Mouse (Mus musculus) liver, embryonic 14.5 days (tissue): ENCODE data around the gene Agpat4. TPM values are rescaled to one million over a fixed set of nuclear protein-coding genes. Genes with fewer than 3 reads are reported as not detected.
A peak's percentile ranks its signal among the peaks of the same experiment; 100 is the strongest.

Experiments used
- ATAC-seq: fragments of 200-750 bp; cut with Nextera tagmentation; 2 replicates; pipeline ENCODE4 v1.8.0; 2017; ENCODE audit warnings: moderate number of reproducible peaks, mild to moderate bottlenecking, moderate library complexity; ENCODE audit not compliant: insufficient read depth
- DNase-seq, 3 experiments: peaks; one replicate each; pipeline ENCODE4 v3.0.0-alpha.2; 2012 to 2013; ENCODE audit warnings: low read depth in 3 of 3, low spot score in 3 of 3
- H3K27ac ChIP-seq: fragments of 300-500 bp; sonication (generic); 2 replicates; pipeline ENCODE4 v1.5.1; 2014; ENCODE audit warnings: moderate library complexity, mild to moderate bottlenecking, control low read depth, inconsistent platforms
- H3K27me3 ChIP-seq: fragments of 300-500 bp; sonication (generic); 2 replicates; pipeline ENCODE4 v1.6.1; 2014; ENCODE audit warnings: mild to moderate bottlenecking, low read length, moderate library complexity; ENCODE audit not compliant: control insufficient read depth, insufficient read depth
- H3K36me3 ChIP-seq: fragments of 300-500 bp; sonication (generic); replicated peaks from 2 replicates; pipeline ENCODE4 v1.6.1; 2014; ENCODE audit warnings: low read depth; ENCODE audit not compliant: control insufficient read depth, insufficient read depth
- H3K4me1 ChIP-seq, 2 experiments: fragments of 200-500 bp in 1 of 2; fragments of 300-500 bp in 1 of 2; sonication (generic) in 1 of 2; replicated peaks; 2 replicates each; pipeline ENCODE4 v1.6.1; 2012 to 2014; ENCODE audit warnings: antibody characterized with exemption in 1 of 2, inconsistent platforms in 1 of 2, low read length in 1 of 2; ENCODE audit not compliant: control insufficient read depth in 2 of 2, insufficient read depth in 2 of 2
- H3K4me2 ChIP-seq: fragments of 300-500 bp; sonication (generic); 2 replicates; pipeline ENCODE4 v1.6.1; 2014; ENCODE audit warnings: low read depth, mild to moderate bottlenecking, control low read depth, moderate library complexity
- H3K4me3 ChIP-seq, 2 experiments: fragments of 200-500 bp in 1 of 2; fragments of 300-500 bp in 1 of 2; sonication (generic) in 1 of 2; 2 replicates each; pipeline ENCODE4 v1.5.1; 2012 to 2014; ENCODE audit warnings: low read depth in 2 of 2, low read length in 2 of 2, mild to moderate bottlenecking in 2 of 2, control low read depth in 1 of 2, inconsistent platforms in 1 of 2, moderate library complexity in 1 of 2; ENCODE audit not compliant: insufficient read depth in 1 of 2
- H3K9ac ChIP-seq: fragments of 300-500 bp; sonication (generic); replicated peaks from 2 replicates; pipeline ENCODE4 v1.6.1; 2014; ENCODE audit warnings: mild to moderate bottlenecking, control low read depth, moderate library complexity
- H3K9me3 ChIP-seq: fragments of 300-500 bp; sonication (generic); 2 replicates; pipeline ENCODE4 v1.6.1; 2016; ENCODE audit warnings: low read length, mixed read lengths; ENCODE audit not compliant: control insufficient read depth
- CTCF ChIP-seq: IDR thresholded peaks from 2 replicates; pipeline ENCODE4 v1.5.1; 2016; ENCODE audit warnings: antibody characterized with exemption, low read depth, control low read depth
- EP300 ChIP-seq: IDR thresholded peaks from 2 replicates; pipeline ENCODE4 v1.6.1; 2016; ENCODE audit warnings: antibody characterized with exemption, low read depth
- WGBS: fragments of 180-500 bp; shearing (Covaris S2); extraction: QIAGEN DNeasy Blood & Tissue Kit; methylation state at CpG from one replicate; pipeline ENCODE4 v1.1.7; 2014; ENCODE audit not compliant: insufficient replicate concordance; 5-methylcytosine and 5-hydroxymethylcytosine counted together
- polyA plus RNA-seq, 2 experiments: library from polyadenylated mRNA; depleted of rRNA in 1 of 2; stranded (reverse) in 1 of 2; unstranded in 1 of 2; fragments of >200 nt; fragmentation: Nextera tagmentation in 1 of 2; extraction: Ambion mirVana in 1 of 2; gene quantifications; 2 replicates each; pipeline versions ENCODE4 v1.2.1 to v1.2.3; 2012 to 2014

Agpat4 gene
- polyA plus RNA-seq, 2 experiments: 10.5 to 16.2 TPM

DNA sequence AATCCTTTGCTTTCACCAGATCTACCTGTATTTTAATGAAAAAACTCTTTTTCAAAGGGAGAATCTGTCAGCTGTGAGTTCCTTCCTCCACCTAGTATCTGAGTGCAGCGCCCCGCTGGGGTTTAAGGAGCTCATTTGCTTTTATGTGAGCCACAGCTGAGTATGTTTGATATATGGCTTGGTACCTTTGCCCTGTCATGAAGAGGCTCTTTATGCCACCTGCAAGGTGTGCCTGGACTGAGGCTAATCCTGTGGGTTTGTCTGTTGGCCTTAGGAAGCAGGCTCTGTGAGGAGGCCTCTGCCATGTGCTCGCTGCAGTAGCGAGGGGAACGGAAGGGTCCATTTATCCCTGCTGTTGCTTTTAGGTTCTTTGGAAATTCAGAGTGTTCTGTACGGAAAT is 19.9 kb downstream of the Agpat4 start:
- H3K4me3 ChIP-seq: no peak overlapping the region
- 94% methylated on average over 6 of the region's 6 CpGs for WGBS
- ATAC-seq (no peak), DNase-seq (no peak)
- no peak overlapping the region for H3K9ac ChIP-seq
- H3K4me2 ChIP-seq: no peak overlapping the region
- no peaks in the 10 kb centered on the region for H3K27me3 ChIP-seq
- TF ChIP-seq EP300 (no peak), CTCF (no peak)
- H3K27ac ChIP-seq: no peak overlapping the region
- no peaks in the 10 kb centered on the region for H3K9me3 ChIP-seq
- H3K36me3 ChIP-seq: peaks cover 13% of the 10 kb centered on the region
- peaks cover 0 to 2% of the 10 kb centered on the region in 2 experiments; a peak in 2 of 4 replicates for H3K4me1 ChIP-seq

DNA sequence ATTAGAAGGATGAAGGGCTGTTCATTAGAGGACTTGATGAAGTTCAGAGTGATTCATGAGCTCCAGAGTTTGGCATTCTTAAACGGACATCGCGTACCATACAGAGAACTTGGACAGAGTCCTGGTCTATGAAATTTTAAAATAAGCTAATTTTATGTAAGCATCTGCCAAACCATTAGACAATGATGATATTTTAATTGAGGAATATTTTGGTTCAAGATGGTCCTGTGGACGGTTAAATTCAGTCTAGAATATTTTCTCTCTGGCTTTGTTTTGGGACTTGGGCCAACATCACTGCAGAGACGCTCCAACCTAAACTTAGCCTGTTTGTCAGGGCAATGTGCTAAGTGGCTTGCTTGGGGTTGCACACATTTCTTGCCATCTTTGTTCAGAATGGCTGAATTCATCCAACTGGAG is 25.5 kb downstream of the Agpat4 start:
- H3K4me3 ChIP-seq: no peak overlapping the region
- no peak overlapping the region for H3K4me2 ChIP-seq
- no peak overlapping the region for H3K9ac ChIP-seq
- H3K27me3 ChIP-seq: no peaks in the 10 kb centered on the region
- no peak for TF ChIP-seq EP300
- TF ChIP-seq CTCF: no peak
- H3K9me3 ChIP-seq: no peaks in the 10 kb centered on the region
- WGBS: 88% methylated on average over 5 of the region's 5 CpGs
- no peak overlapping the region for H3K27ac ChIP-seq
- ATAC-seq (no peak), DNase-seq (no peak)
- peaks cover 10% of the 10 kb centered on the region for H3K36me3 ChIP-seq
- peaks cover 4 to 12% of the 10 kb centered on the region in 2 experiments for H3K4me1 ChIP-seq

DNA sequence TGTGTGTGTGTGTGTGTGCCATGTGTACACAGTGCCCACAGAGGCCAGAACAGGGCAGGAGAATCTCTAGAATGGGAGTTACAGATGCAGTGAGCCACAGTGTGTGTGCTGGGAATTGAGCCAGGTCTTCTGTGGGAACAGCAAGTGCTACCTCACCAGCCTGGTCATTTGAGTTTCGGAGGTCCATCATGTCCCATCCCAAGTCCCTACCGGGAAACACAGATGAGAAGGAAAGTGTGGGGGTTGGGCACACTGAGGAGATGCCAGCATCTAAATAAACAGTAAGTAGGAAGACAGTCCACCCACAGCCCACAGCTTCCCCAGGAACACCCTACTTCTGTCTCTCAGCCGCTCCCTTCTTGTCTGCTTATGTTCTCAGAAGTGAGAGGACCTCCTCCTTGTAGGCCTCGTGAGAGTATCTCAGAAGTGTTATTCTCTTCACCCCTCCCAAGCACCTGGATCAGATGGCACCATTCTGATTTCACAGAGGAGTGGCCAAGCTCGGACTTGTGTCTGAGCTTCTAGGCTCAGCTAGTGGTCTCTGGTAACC is 27.7 kb downstream of the Agpat4 start:
- DNase-seq (no peak), ATAC-seq (no peak)
- WGBS: 66% methylated on average over 5 of the region's 5 CpGs
- Histone ChIP-seq H3K9ac (no peak overlapping the region), H3K4me2 (no peak overlapping the region), H3K9me3 (no peaks in the 10 kb centered on the region), H3K27ac (no peak overlapping the region; the same call in 1 of the 2 replicates), H3K36me3 (peaks cover under 1% of the 10 kb centered on the region; the same call in 1 of the 2 replicates), H3K4me3 (no peak overlapping the region), H3K4me1 (peaks cover 12 to 22% of the 10 kb centered on the region in 2 experiments), H3K27me3 (no peaks in the 10 kb centered on the region)
- TF ChIP-seq EP300: no peak
- no peak for TF ChIP-seq CTCF

DNA sequence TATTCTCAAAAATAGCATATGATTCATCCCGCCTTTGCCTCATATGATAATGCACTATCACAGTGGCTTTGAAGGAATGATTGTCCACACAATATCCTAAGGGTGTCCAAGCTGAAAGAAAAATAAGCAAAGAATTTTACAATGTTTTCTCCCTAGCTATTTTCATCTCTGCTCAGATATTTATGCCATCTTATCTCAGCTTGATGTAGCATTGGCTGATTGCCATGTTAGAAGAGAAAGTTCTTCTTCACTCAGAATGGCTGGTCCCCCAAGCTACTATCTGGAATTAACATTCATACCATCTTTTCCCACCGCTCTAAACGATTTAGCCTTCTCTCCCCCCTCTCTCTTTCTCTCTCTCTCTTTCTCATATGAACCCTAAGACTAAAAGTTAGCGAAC is 29.3 kb downstream of the Agpat4 start:
- H3K4me1 ChIP-seq: peaks cover 12 to 20% of the 10 kb centered on the region in 2 experiments
- H3K9me3 ChIP-seq: no peaks in the 10 kb centered on the region
- TF ChIP-seq CTCF (no peak), EP300 (no peak)
- no peak overlapping the region for H3K27ac ChIP-seq
- no peak for DNase-seq
- no peak overlapping the region for H3K4me3 ChIP-seq
- peaks cover 16% of the 10 kb centered on the region for H3K36me3 ChIP-seq
- no peak overlapping the region for H3K9ac ChIP-seq
- 69% methylated on average over 4 of the region's 4 CpGs for WGBS
- H3K27me3 ChIP-seq: no peaks in the 10 kb centered on the region
- ATAC-seq: no peak
- no peak overlapping the region for H3K4me2 ChIP-seq

DNA sequence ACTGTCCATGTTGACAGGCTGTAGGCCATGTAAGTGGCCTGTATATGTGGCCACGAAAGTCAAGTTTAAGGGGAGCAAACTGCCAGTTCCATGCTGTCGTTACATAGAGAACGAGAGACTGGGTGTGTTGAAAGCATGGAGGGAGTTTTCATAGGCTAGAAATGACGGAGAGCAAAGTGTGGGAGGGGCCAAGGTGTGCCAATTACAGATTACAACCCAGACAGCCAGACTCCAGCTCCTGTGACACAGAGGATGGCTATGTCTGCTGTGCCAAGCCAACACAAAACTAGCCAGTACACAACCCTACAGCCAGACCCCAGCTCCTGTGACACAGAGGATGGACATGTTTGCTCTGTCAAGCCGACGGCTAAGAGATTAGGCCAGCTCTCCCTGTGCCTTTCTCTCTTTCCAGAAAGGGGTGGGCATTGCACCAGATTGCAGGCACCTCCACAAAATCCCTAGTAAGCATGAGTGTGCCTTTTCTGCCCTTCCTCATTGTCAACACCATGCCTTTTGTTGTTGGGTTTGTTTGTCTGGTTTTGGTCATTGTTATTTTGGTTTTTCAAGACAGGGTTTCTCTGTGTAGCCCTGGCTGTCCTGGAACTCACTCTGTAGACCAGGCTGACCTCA is 30.8 kb downstream of the Agpat4 start:
- DNase-seq: peak; percentile 16 to 51 (median 23)
- H3K9ac ChIP-seq: peak overlapping the region; percentile 21
- H3K9me3 ChIP-seq: no peaks in the 10 kb centered on the region
- TF ChIP-seq CTCF (no peak), EP300 (no peak)
- H3K36me3 ChIP-seq: peaks cover 31% of the 10 kb centered on the region
- no peaks in the 10 kb centered on the region for H3K27me3 ChIP-seq
- H3K4me2 ChIP-seq: peak overlapping the region; percentile 24
- H3K4me1 ChIP-seq: peaks cover 12 to 17% of the 10 kb centered on the region in 2 experiments
- no peak overlapping the region for H3K4me3 ChIP-seq
- 66% methylated on average over 6 of the region's 6 CpGs for WGBS
- ATAC-seq: peak; percentile 78
- peak overlapping the region; percentile 10 for H3K27ac ChIP-seq
